Mouse (Mus musculus) MEL (cell line): Measurements from ENCODE around the gene Prss38.

Experiments used
- BHLHE40 ChIP-seq: IDR thresholded peaks from 2 replicates; pipeline ENCODE4 v1.6.1; 2012; ENCODE audit warnings: low read depth, mild to moderate bottlenecking, inconsistent platforms, low read length, improper control_type of control experiment, borderline replicate concordance
- CTCF ChIP-seq, 3 experiments: IDR thresholded peaks in 2 of 3; conservative IDR thresholded peaks in 1 of 3; 2 replicates each; pipeline ENCODE4 v1.5.1; 2011 to 2012; ENCODE audit warnings: low read length in 3 of 3, low read depth in 2 of 3, mild to moderate bottlenecking in 2 of 3, improper control_type of control experiment in 1 of 3, inconsistent platforms in 1 of 3, mixed read lengths in 1 of 3, moderate library complexity in 1 of 3; ENCODE audit not compliant: control insufficient read depth in 1 of 3, insufficient read depth in 1 of 3, poor library complexity in 1 of 3, severe bottlenecking in 1 of 3
- E2F4 ChIP-seq: IDR thresholded peaks from 2 replicates; pipeline ENCODE4 v1.6.1; 2011; ENCODE audit warnings: low read depth, low read length, improper control_type of control experiment, borderline replicate concordance
- KAT2A ChIP-seq: conservative IDR thresholded peaks from 2 replicates; pipeline ENCODE4 v1.6.1; 2012; ENCODE audit warnings: low read depth, low read length, improper control_type of control experiment, inconsistent platforms
- MAX ChIP-seq: IDR thresholded peaks from 2 replicates; pipeline ENCODE4 v1.6.1; 2011; ENCODE audit warnings: low read length, improper control_type of control experiment
- NRF1 ChIP-seq: IDR thresholded peaks from 2 replicates; pipeline ENCODE4 v1.6.1; 2014; ENCODE audit warnings: low read depth, mild to moderate bottlenecking, inconsistent platforms, low read length, improper control_type of control experiment, moderate library complexity; ENCODE audit not compliant: poor library complexity, insufficient read depth, severe bottlenecking
- POLR2A ChIP-seq, 2 experiments: IDR thresholded peaks; 2 replicates each; pipeline ENCODE4 v1.6.1; 2011 to 2012; ENCODE audit warnings: low read length in 2 of 2, mild to moderate bottlenecking in 2 of 2, control low read depth in 1 of 2, improper control_type of control experiment in 1 of 2, low read depth in 1 of 2, moderate library complexity in 1 of 2; ENCODE audit not compliant: control insufficient read depth in 1 of 2, insufficient read depth in 1 of 2, poor library complexity in 1 of 2
- POLR2AphosphoS2 ChIP-seq: IDR thresholded peaks from 2 replicates; pipeline ENCODE4 v1.6.1; 2011; ENCODE audit warnings: low read length, improper control_type of control experiment
- TCF12 ChIP-seq: IDR thresholded peaks from 2 replicates; pipeline ENCODE4 v1.6.1; 2014; ENCODE audit warnings: low read depth, mild to moderate bottlenecking, inconsistent platforms, low read length, improper control_type of control experiment, moderate library complexity
- ZC3H11A ChIP-seq: IDR thresholded peaks from 2 replicates; pipeline ENCODE4 v1.6.1; 2012; ENCODE audit warnings: low read depth, mild to moderate bottlenecking, inconsistent platforms, low read length, improper control_type of control experiment
- ZKSCAN1 ChIP-seq: IDR thresholded peaks from 2 replicates; pipeline ENCODE4 v1.6.1; 2012; ENCODE audit warnings: low read depth, mild to moderate bottlenecking, inconsistent platforms, low read length, improper control_type of control experiment, moderate library complexity

DNA sequence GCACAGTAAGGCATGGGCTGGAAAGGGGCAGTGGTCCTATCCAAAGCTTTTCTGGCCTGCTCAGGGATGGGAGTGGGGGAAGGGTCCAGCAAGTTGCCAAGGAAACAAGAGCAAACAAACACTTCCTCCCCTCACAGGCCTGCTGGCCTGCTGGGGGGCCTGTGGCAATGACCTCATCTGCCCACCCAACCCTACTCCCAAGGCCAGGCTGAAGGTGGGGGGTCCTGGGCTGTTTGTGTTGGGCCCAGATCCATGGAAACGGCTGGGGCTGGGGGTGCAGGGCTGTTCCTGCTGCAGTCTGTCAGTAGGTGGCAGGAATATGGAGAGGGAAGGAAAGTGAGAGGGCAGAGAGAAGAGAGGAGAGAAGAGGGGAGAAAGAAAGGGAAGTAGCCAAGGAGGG is 39.1 kb downstream of the Prss38 start:
- TF ChIP-seq POLR2AphosphoS2 (no peak), E2F4 (no peak), CTCF (IDR thresholded peaks at IDR 0.05 in 2 of 3, conservative IDR thresholded peaks at IDR 0.05 in 1 of 3; ENCODE audit: control insufficient read depth in 1 of 3, insufficient read depth in 1 of 3, low read depth in 2 of 3, low read length in 3 of 3, poor library complexity in 1 of 3, severe bottlenecking in 1 of 3) (no peak), ZC3H11A (no peak), ZKSCAN1 (no peak), TCF12 (no peak), MAX (no peak), BHLHE40 (no peak), KAT2A (no peak), POLR2A (IDR thresholded peaks at IDR 0.05; ENCODE audit: control insufficient read depth in 1 of 2, insufficient read depth in 1 of 2, low read depth in 1 of 2, low read length in 2 of 2, poor library complexity in 1 of 2) (no peak), NRF1 (no peak)
